Mouse (Mus musculus): ENCODE results near the gene Mybpc1.

DNA sequence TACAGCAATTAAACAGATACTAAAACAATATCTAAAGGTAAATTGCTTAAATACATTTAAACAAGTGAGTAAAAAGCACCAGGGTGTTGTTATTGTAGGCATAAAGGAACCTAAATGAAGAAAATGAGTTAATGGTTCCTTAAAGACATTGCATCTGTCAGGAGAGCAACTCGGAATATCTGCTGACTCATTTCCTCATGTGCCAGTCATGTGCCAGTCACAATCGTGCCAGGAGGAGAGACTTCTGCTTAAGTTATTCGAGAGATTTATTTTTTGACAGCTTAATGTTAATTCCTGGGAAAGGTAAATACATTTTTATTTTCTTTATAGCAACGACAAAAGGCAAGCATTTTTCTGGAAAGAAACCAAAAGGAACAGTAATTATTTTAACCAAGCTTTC, 26.3 kb downstream of the Mybpc1 start:
- TF ChIP-seq CTCF (IDR thresholded peaks at IDR 0.05; ENCODE audit: low read depth) (no peak), EP300 (optimal IDR thresholded peaks at IDR 0.05) (no peak)

Measured in stomach, postnatal 0 days (tissue).